Mouse (Mus musculus) liver, embryonic 14.5 days (tissue): ENCODE results near the gene Jchain. TPM values are rescaled to one million over a fixed set of nuclear protein-coding genes. Genes with fewer than 3 reads are reported as not detected.

Experiments
- ATAC-seq: fragments of 200-750 bp; cut with Nextera tagmentation; 2 replicates; pipeline ENCODE4 v1.8.0; 2017; ENCODE audit warnings: moderate number of reproducible peaks, mild to moderate bottlenecking, moderate library complexity; ENCODE audit not compliant: insufficient read depth
- DNase-seq, 3 experiments: peaks; one replicate each; pipeline ENCODE4 v3.0.0-alpha.2; 2012 to 2013; ENCODE audit warnings: low read depth in 3 of 3, low spot score in 3 of 3
- H3K27ac ChIP-seq: fragments of 300-500 bp; sonication (generic); 2 replicates; pipeline ENCODE4 v1.5.1; 2014; ENCODE audit warnings: moderate library complexity, mild to moderate bottlenecking, control low read depth, inconsistent platforms
- H3K27me3 ChIP-seq: fragments of 300-500 bp; sonication (generic); 2 replicates; pipeline ENCODE4 v1.6.1; 2014; ENCODE audit warnings: mild to moderate bottlenecking, low read length, moderate library complexity; ENCODE audit not compliant: control insufficient read depth, insufficient read depth
- H3K36me3 ChIP-seq: fragments of 300-500 bp; sonication (generic); replicated peaks from 2 replicates; pipeline ENCODE4 v1.6.1; 2014; ENCODE audit warnings: low read depth; ENCODE audit not compliant: control insufficient read depth, insufficient read depth
- H3K4me1 ChIP-seq, 2 experiments: fragments of 200-500 bp in 1 of 2; fragments of 300-500 bp in 1 of 2; sonication (generic) in 1 of 2; replicated peaks; 2 replicates each; pipeline ENCODE4 v1.6.1; 2012 to 2014; ENCODE audit warnings: antibody characterized with exemption in 1 of 2, inconsistent platforms in 1 of 2, low read length in 1 of 2; ENCODE audit not compliant: control insufficient read depth in 2 of 2, insufficient read depth in 2 of 2
- H3K4me2 ChIP-seq: fragments of 300-500 bp; sonication (generic); 2 replicates; pipeline ENCODE4 v1.6.1; 2014; ENCODE audit warnings: low read depth, mild to moderate bottlenecking, control low read depth, moderate library complexity
- H3K4me3 ChIP-seq, 2 experiments: fragments of 200-500 bp in 1 of 2; fragments of 300-500 bp in 1 of 2; sonication (generic) in 1 of 2; 2 replicates each; pipeline ENCODE4 v1.5.1; 2012 to 2014; ENCODE audit warnings: low read depth in 2 of 2, low read length in 2 of 2, mild to moderate bottlenecking in 2 of 2, control low read depth in 1 of 2, inconsistent platforms in 1 of 2, moderate library complexity in 1 of 2; ENCODE audit not compliant: insufficient read depth in 1 of 2
- H3K9ac ChIP-seq: fragments of 300-500 bp; sonication (generic); replicated peaks from 2 replicates; pipeline ENCODE4 v1.6.1; 2014; ENCODE audit warnings: mild to moderate bottlenecking, control low read depth, moderate library complexity
- H3K9me3 ChIP-seq: fragments of 300-500 bp; sonication (generic); 2 replicates; pipeline ENCODE4 v1.6.1; 2016; ENCODE audit warnings: low read length, mixed read lengths; ENCODE audit not compliant: control insufficient read depth
- CTCF ChIP-seq: IDR thresholded peaks from 2 replicates; pipeline ENCODE4 v1.5.1; 2016; ENCODE audit warnings: antibody characterized with exemption, low read depth, control low read depth
- EP300 ChIP-seq: IDR thresholded peaks from 2 replicates; pipeline ENCODE4 v1.6.1; 2016; ENCODE audit warnings: antibody characterized with exemption, low read depth
- polyA plus RNA-seq, 2 experiments: library from polyadenylated mRNA; depleted of rRNA in 1 of 2; stranded (reverse) in 1 of 2; unstranded in 1 of 2; fragments of >200 nt; fragmentation: Nextera tagmentation in 1 of 2; extraction: Ambion mirVana in 1 of 2; gene quantifications; 2 replicates each; pipeline versions ENCODE4 v1.2.1 to v1.2.3; 2012 to 2014

The Jchain gene
- polyA plus RNA-seq, 2 experiments = 0.11 TPM; not detected in 1

DNA sequence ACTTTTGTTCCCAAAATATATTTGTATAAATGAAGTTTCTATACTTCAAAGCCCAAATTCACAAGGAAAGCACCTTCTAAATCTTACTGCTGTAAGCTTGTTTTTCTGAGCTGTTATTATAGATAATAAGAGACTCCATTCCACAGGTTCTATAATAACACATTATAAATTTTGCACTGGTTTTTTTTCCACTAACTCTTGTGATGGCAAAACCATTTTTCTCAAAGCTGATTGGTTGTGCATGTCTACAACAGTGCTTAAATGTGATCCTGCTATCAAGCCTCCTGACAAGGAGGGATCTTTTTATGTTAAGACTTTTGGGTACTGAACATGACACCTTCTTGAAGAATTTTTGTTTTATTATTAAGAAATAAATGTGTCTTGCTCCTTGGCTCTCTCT lies 40.0 kb downstream of the Jchain start, which contains the start of gene Enam:
TSS of gene Enam (plus strand) at position 301 of the 400 bp plus-strand sequence.
- H3K36me3 ChIP-seq = no peaks in the 10 kb centered on the region
- H3K4me1 ChIP-seq = no peaks in the 10 kb centered on the region
- H3K27me3 ChIP-seq = no peaks in the 10 kb centered on the region
- ATAC-seq = no peak
- no peak within 1 kb of the TSS for H3K27ac ChIP-seq
- no peak for DNase-seq
- TF ChIP-seq EP300 = no peak
- TF ChIP-seq CTCF = no peak
- H3K9me3 ChIP-seq = no peaks in the 10 kb centered on the region
- H3K9ac ChIP-seq = no peak within 1 kb of the TSS
- H3K4me2 ChIP-seq = no peak within 1 kb of the TSS
- no peak within 1 kb of the TSS for H3K4me3 ChIP-seq

Other genes with a start within 250 kb of the Jchain start
- gene Prol1, start 210.6 kb downstream of the Jchain start, polyA plus RNA-seq (2012; rRNA removed) = not detected in 2 replicates
- not detected in 2 replicates for gene Prol1, start 210.6 kb downstream of the Jchain start, polyA plus RNA-seq (2014; fragmentation: Nextera tagmentation; extraction: Ambion mirVana)
- gene Amtn, start 151.8 kb downstream of the Jchain start, polyA plus RNA-seq (2012; rRNA removed) = 0.08 TPM in 1 of 2 replicates, not detected in the other
- not detected in 2 replicates for gene Amtn, start 151.8 kb downstream of the Jchain start, polyA plus RNA-seq (2014; fragmentation: Nextera tagmentation; extraction: Ambion mirVana)
- not detected in 2 replicates for gene Ambn, start 71.9 kb downstream of the Jchain start, polyA plus RNA-seq (2012; rRNA removed)
- not detected in 2 replicates for gene Ambn, start 71.9 kb downstream of the Jchain start, polyA plus RNA-seq (2014; fragmentation: Nextera tagmentation; extraction: Ambion mirVana)
- not detected in 2 replicates for gene Enam, start 39.9 kb downstream of the Jchain start, polyA plus RNA-seq (2012; rRNA removed)
- gene Enam, start 39.9 kb downstream of the Jchain start, polyA plus RNA-seq (2014; fragmentation: Nextera tagmentation; extraction: Ambion mirVana) = not detected in 2 replicates
- gene Utp3, start 26.6 kb upstream of the Jchain start, polyA plus RNA-seq (2012; rRNA removed) = 10.1 and 24.6 TPM in 2 replicates
- gene Utp3, start 26.6 kb upstream of the Jchain start, polyA plus RNA-seq (2014; fragmentation: Nextera tagmentation; extraction: Ambion mirVana) = 25.5 and 27.2 TPM in 2 replicates
- gene Rufy3, start 37.1 kb upstream of the Jchain start, polyA plus RNA-seq (2012; rRNA removed) = 2.8 and 4.1 TPM in 2 replicates
- 2.9 and 3.5 TPM in 2 replicates for gene Rufy3, start 37.1 kb upstream of the Jchain start, polyA plus RNA-seq (2014; fragmentation: Nextera tagmentation; extraction: Ambion mirVana)
- 10.5 and 20.3 TPM in 2 replicates for gene Grsf1, start 148.3 kb upstream of the Jchain start, polyA plus RNA-seq (2012; rRNA removed)
- 27.5 and 31.4 TPM in 2 replicates for gene Grsf1, start 148.3 kb upstream of the Jchain start, polyA plus RNA-seq (2014; fragmentation: Nextera tagmentation; extraction: Ambion mirVana)
- 4.6 and 6.6 TPM in 2 replicates for gene Mob1b, start 193.0 kb upstream of the Jchain start, polyA plus RNA-seq (2012; rRNA removed)
- 9.4 and 9.6 TPM in 2 replicates for gene Mob1b, start 193.0 kb upstream of the Jchain start, polyA plus RNA-seq (2014; fragmentation: Nextera tagmentation; extraction: Ambion mirVana)
- gene Dck, start 237.1 kb upstream of the Jchain start, polyA plus RNA-seq (2012; rRNA removed) = 29.9 and 38.0 TPM in 2 replicates
- 99.8 and 113 TPM in 2 replicates for gene Dck, start 237.1 kb upstream of the Jchain start, polyA plus RNA-seq (2014; fragmentation: Nextera tagmentation; extraction: Ambion mirVana)